Mouse (Mus musculus) neural tube, embryonic 15.5 days (tissue): ENCODE measurements around the gene Xkr8. TPM values are rescaled to one million over a fixed set of nuclear protein-coding genes. Genes with fewer than 3 reads are reported as not detected.
"Not testable (repeated sequence)": the region's sequence is repeated elsewhere in the genome, so short reads cannot be mapped to it uniquely, and the experiment has no call there.

Experiments used
- ATAC-seq: fragments of 200-750 bp; cut with Nextera tagmentation; 2 replicates; pipeline ENCODE4 v1.8.0; 2017; ENCODE audit warnings: mild to moderate bottlenecking, moderate TSS enrichment, moderate library complexity; ENCODE audit not compliant: low FRiP score
- H3K27ac ChIP-seq: fragments of 300-500 bp; sonication (generic); replicated peaks from 2 replicates; pipeline ENCODE4 v1.5.1; 2015; ENCODE audit warnings: mild to moderate bottlenecking, inconsistent platforms
- H3K27me3 ChIP-seq: fragments of 300-500 bp; sonication (generic); replicated peaks from 2 replicates; pipeline ENCODE4 v1.6.1; 2015; ENCODE audit warnings: inconsistent platforms
- H3K36me3 ChIP-seq: fragments of 300-500 bp; sonication (generic); 2 replicates; pipeline ENCODE4 v1.6.1; 2015; ENCODE audit warnings: inconsistent platforms
- H3K4me1 ChIP-seq: fragments of 300-500 bp; sonication (generic); 2 replicates; pipeline ENCODE4 v1.6.1; 2015; ENCODE audit warnings: inconsistent platforms
- H3K4me2 ChIP-seq: fragments of 300-500 bp; sonication (generic); 2 replicates; pipeline ENCODE4 v1.6.1; 2015; ENCODE audit warnings: inconsistent platforms, mild to moderate bottlenecking, moderate library complexity
- H3K4me3 ChIP-seq: fragments of 300-500 bp; sonication (generic); replicated peaks from 2 replicates; pipeline ENCODE4 v1.5.1; 2015; ENCODE audit warnings: mild to moderate bottlenecking, inconsistent platforms
- H3K9ac ChIP-seq: fragments of 300-500 bp; sonication (generic); replicated peaks from 2 replicates; pipeline ENCODE4 v1.6.1; 2015; ENCODE audit warnings: mild to moderate bottlenecking, inconsistent platforms
- H3K9me3 ChIP-seq: fragments of 300-500 bp; sonication (generic); replicated peaks from 2 replicates; pipeline ENCODE4 v1.6.1; 2016; ENCODE audit warnings: inconsistent platforms
- WGBS: fragments of 180-500 bp; shearing (Covaris S2); methylation state at CpG from one replicate; pipeline ENCODE4 v1.1.7; 2015; ENCODE audit warnings: mixed read lengths; 5-methylcytosine and 5-hydroxymethylcytosine counted together
- polyA plus RNA-seq: library from polyadenylated mRNA; unstranded; fragments of >200 nt; fragmentation: Nextera tagmentation; extraction: Ambion mirVana; gene quantifications from 2 replicates; pipeline ENCODE4 v1.2.1, GENCODE M21; 2015

Xkr8 gene
- 6.2 and 6.4 TPM in 2 replicates for polyA plus RNA-seq

- ATAC-seq = peak; percentile 96
- Histone ChIP-seq H3K4me2 (peak within 1 kb of the TSS; percentile 88), H3K4me3 (peak within 1 kb of the TSS; percentile 67), H3K27me3 (no peaks in the 10 kb centered on the region), H3K27ac (peak within 1 kb of the TSS; percentile 51; the same call in 1 of the 2 replicates), H3K36me3 (peaks cover 11% of the 10 kb centered on the region), H3K9me3 (no peaks in the 10 kb centered on the region), H3K4me1 (peaks cover 13% of the 10 kb centered on the region), H3K9ac (peak within 1 kb of the TSS; percentile 67)
- WGBS = 2% methylated on average over 32 of the region's 34 CpGs
These were observed at the start of gene Xkr8 for GRCm38 (mm10) chr4:132732148-132732684. Gene Xkr8 (minus strand): TSS chr4:132732546.

GRCm38 (mm10) chr4:132780288-132780687 lies 47.9 kb upstream of the Xkr8 start:
- 92% methylated on average over 4 of the region's 4 CpGs for WGBS
- no peak for ATAC-seq
- no peak overlapping the region for H3K27ac ChIP-seq
- no peak overlapping the region for H3K4me3 ChIP-seq
- H3K36me3 ChIP-seq = peaks cover 41% of the 10 kb centered on the region
- no peaks in the 10 kb centered on the region for H3K4me1 ChIP-seq
- H3K9me3 ChIP-seq = no peaks in the 10 kb centered on the region
- H3K4me2 ChIP-seq = no peak overlapping the region
- no peak overlapping the region for H3K9ac ChIP-seq
- no peaks in the 10 kb centered on the region for H3K27me3 ChIP-seq

- WGBS = 95% methylated on average over 6 of the region's 6 CpGs
- Histone ChIP-seq H3K4me3 (no peak overlapping the region), H3K36me3 (peaks cover 55% of the 10 kb centered on the region), H3K9me3 (no peaks in the 10 kb centered on the region), H3K27me3 (no peaks in the 10 kb centered on the region), H3K4me1 (no peaks in the 10 kb centered on the region), H3K27ac (no peak overlapping the region), H3K9ac (no peak overlapping the region), H3K4me2 (no peak overlapping the region)
- no peak for ATAC-seq
These were observed 46.3 kb upstream of the Xkr8 start for GRCm38 (mm10) chr4:132778562-132779201.

- Histone ChIP-seq H3K27me3 (no peaks in the 10 kb centered on the region), H3K36me3 (peaks cover 69% of the 10 kb centered on the region), H3K4me2 (no peak overlapping the region), H3K27ac (no peak overlapping the region), H3K9me3 (no peaks in the 10 kb centered on the region), H3K9ac (no peak overlapping the region), H3K4me1 (no peaks in the 10 kb centered on the region), H3K4me3 (no peak overlapping the region)
- no peak for ATAC-seq
- 92% methylated on average over 5 of the region's 5 CpGs for WGBS
These were observed 44.4 kb upstream of the Xkr8 start for GRCm38 (mm10) chr4:132776764-132777163.

GRCm38 (mm10) chr4:132774905-132775304 lies 42.6 kb upstream of the Xkr8 start:
- peaks cover 78% of the 10 kb centered on the region for H3K36me3 ChIP-seq
- H3K27me3 ChIP-seq = no peaks in the 10 kb centered on the region
- WGBS = 87% methylated on average over 3 of the region's 3 CpGs
- no peak overlapping the region for H3K4me2 ChIP-seq
- no peaks in the 10 kb centered on the region for H3K4me1 ChIP-seq
- H3K9me3 ChIP-seq = no peaks in the 10 kb centered on the region
- H3K4me3 ChIP-seq = no peak overlapping the region
- no peak for ATAC-seq
- H3K9ac ChIP-seq = no peak overlapping the region
- no peak overlapping the region for H3K27ac ChIP-seq

- Histone ChIP-seq H3K36me3 (peaks cover 52% of the 10 kb centered on the region), H3K4me2 (no peak overlapping the region), H3K27me3 (no peaks in the 10 kb centered on the region), H3K4me1 (peaks cover 15% of the 10 kb centered on the region), H3K4me3 (no peak overlapping the region), H3K27ac (no peak overlapping the region), H3K9me3 (no peaks in the 10 kb centered on the region), H3K9ac (no peak overlapping the region)
- 94% methylated on average over 9 of the region's 9 CpGs for WGBS
- ATAC-seq = no peak
These were observed 39.4 kb upstream of the Xkr8 start for GRCm38 (mm10) chr4:132771776-132772175.

- peaks cover 22% of the 10 kb centered on the region for H3K36me3 ChIP-seq
- H3K4me2 ChIP-seq = peak within 1 kb of the TSS; percentile 96
- ATAC-seq = peak; percentile 98
- H3K27ac ChIP-seq = peak within 1 kb of the TSS; percentile 56
- H3K9ac ChIP-seq = peak within 1 kb of the TSS; percentile 67
- no peaks in the 10 kb centered on the region for H3K27me3 ChIP-seq
- H3K4me1 ChIP-seq = peaks cover 15% of the 10 kb centered on the region
- H3K9me3 ChIP-seq = no peaks in the 10 kb centered on the region
- H3K4me3 ChIP-seq = peak within 1 kb of the TSS; percentile 91
- WGBS = under 1% methylated on average over 66 of the region's 71 CpGs
These were observed 35.8 kb upstream of the Xkr8 start, which contains the start of gene Rpa2 for GRCm38 (mm10) chr4:132767914-132768876. Gene Rpa2 (plus strand): TSS chr4:132768332.

GRCm38 (mm10) chr4:132763125-132763524 lies 30.8 kb upstream of the Xkr8 start:
- H3K9me3 ChIP-seq, H3K4me2 ChIP-seq, H3K4me3 ChIP-seq, H3K4me1 ChIP-seq, H3K27me3 ChIP-seq, H3K9ac ChIP-seq, H3K27ac ChIP-seq, H3K36me3 ChIP-seq, ATAC-seq: not testable (repeated sequence)
- WGBS = 96% methylated on average over 3 of the region's 3 CpGs

- H3K36me3 ChIP-seq = no peaks in the 10 kb centered on the region
- H3K4me1 ChIP-seq = peaks cover 2% of the 10 kb centered on the region; the same call in 1 of the 2 replicates
- H3K9me3 ChIP-seq = no peaks in the 10 kb centered on the region
- peaks cover 6% of the 10 kb centered on the region for H3K27me3 ChIP-seq
- H3K4me3 ChIP-seq = no peak overlapping the region
- H3K4me2 ChIP-seq = no peak overlapping the region
- no peak overlapping the region for H3K9ac ChIP-seq
- no peak overlapping the region for H3K27ac ChIP-seq
- ATAC-seq = no peak
- 82% methylated on average over 6 of the region's 6 CpGs for WGBS
These were observed 30.3 kb upstream of the Xkr8 start for GRCm38 (mm10) chr4:132762602-132763001.

- Histone ChIP-seq H3K4me1 (peaks cover 11% of the 10 kb centered on the region), H3K4me3 (no peak overlapping the region), H3K9ac (no peak overlapping the region), H3K27ac (no peak overlapping the region), H3K4me2 (no peak overlapping the region), H3K27me3 (peaks cover 18% of the 10 kb centered on the region), H3K36me3 (no peaks in the 10 kb centered on the region), H3K9me3 (no peaks in the 10 kb centered on the region)
- 82% methylated on average over 3 of the region's 3 CpGs for WGBS
- ATAC-seq = no peak
These were observed 27.9 kb upstream of the Xkr8 start for GRCm38 (mm10) chr4:132760296-132760695.

GRCm38 (mm10) chr4:132757633-132758351 lies 25.4 kb upstream of the Xkr8 start:
- 86% methylated on average over 7 of the region's 7 CpGs for WGBS
- peaks cover 18% of the 10 kb centered on the region for H3K27me3 ChIP-seq
- H3K4me1 ChIP-seq = peaks cover 11% of the 10 kb centered on the region
- H3K27ac ChIP-seq = no peak overlapping the region
- ATAC-seq = no peak
- H3K4me3 ChIP-seq = no peak overlapping the region
- H3K36me3 ChIP-seq = no peaks in the 10 kb centered on the region
- H3K9me3 ChIP-seq = no peaks in the 10 kb centered on the region
- H3K4me2 ChIP-seq = peak overlapping the region; percentile 83; the same call in 1 of the 2 replicates
- no peak overlapping the region for H3K9ac ChIP-seq
